Mouse (Mus musculus): Measurements from ENCODE around the gene Ugt1a2.

Ugt1a2 gene

GRCm38 (mm10) chr1:88256886-88257663, 56.7 kb downstream of the Ugt1a2 start:
- no peak for DNase-seq (ENCODE audit: low spot score)

GRCm38 (mm10) chr1:88257681-88258080, 57.3 kb downstream of the Ugt1a2 start:
- DNase-seq (ENCODE audit: low spot score): no peak

DNA sequence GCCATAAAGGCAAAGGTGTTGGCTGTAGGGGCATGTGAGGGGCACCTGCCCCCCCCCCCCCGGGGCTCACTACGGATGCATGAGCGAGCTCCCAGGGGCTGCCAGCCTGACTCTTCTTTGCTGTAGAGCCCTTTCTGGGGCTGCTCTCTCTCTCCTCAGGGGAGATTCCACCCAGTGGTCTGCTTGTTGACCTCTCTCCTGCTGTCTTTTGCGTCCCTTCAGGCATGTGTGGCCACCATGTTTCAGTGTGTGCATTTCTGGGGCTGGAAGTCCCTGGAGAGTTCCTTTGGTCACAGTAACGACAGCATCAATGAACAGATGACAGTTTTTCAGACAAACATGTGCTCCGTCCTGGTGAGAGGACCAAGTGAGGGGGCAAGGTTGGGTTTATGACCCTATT, 58.0 kb downstream of the Ugt1a2 start:
- DNase-seq (ENCODE audit: low spot score): no peak

DNA sequence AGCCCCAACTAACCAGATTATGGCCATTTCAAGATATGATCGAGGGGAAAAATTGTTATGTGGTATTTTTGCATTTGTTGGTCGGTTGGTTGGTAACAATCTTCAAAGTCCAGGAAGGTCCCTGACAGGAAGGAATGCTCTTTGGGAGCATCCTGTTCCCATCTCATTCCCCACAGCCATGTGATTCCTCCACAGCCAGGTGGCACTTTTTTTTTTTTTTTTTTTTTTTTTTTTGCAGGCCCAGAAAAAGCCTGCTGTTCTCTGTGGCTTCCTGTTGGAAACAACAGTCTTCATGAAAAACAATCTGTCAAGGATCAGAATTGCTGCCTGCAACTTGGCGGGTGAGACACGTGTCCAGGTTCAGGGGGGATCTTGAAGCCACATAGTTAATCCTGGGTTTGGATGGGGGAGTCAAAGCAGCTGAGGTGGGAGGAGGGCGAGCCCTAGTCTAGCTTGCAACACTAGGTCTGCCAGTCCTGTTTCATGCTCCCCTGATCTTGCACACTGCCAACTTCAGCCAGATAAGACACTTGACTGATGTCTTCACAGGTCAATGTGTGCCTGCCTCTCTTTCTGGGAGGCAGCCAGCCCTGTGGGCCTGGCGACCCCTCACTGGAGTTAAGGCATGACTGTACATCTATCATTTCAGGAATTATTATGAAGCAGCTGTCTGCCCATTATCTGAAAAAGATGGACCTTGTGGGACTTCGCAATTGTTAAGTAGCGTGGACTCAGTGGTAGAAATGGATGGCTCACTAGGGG, 58.7 kb downstream of the Ugt1a2 start:
- DNase-seq (ENCODE audit: low spot score): no peak

GRCm38 (mm10) chr1:88259643-88260024, 59.2 kb downstream of the Ugt1a2 start:
- DNase-seq (ENCODE audit: low spot score): no peak

- DNase-seq (ENCODE audit: low spot score): peak; percentile 77
These were observed 59.7 kb downstream of the Ugt1a2 start for GRCm38 (mm10) chr1:88260114-88260513.

- no peak for DNase-seq (ENCODE audit: low spot score)
These were observed 60.4 kb downstream of the Ugt1a2 start for GRCm38 (mm10) chr1:88260604-88261377.

DNA sequence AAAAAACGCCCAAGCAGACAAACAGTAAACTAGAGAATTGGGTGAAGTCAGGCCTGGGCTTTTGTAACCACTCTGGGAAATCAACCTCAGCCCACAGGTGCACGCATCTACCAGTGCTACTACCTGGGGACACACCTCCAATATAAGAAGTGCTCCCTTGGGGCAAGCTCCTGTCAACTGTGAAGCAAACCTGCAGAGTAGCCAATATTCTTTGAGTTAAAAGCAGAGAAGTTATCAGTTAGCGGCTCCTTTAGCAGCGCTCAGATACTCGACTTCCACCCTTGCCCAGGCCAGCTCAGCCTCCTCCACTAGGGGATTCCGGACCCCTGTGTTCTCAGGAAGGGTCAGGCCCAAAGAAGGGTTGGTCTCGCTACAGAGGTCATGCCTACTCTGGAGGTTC, 61.3 kb downstream of the Ugt1a2 start:
- DNase-seq (ENCODE audit: low spot score): no peak

GRCm38 (mm10) chr1:88262255-88262654, 61.9 kb downstream of the Ugt1a2 start:
- DNase-seq (ENCODE audit: low spot score): peak; percentile 96

DNA sequence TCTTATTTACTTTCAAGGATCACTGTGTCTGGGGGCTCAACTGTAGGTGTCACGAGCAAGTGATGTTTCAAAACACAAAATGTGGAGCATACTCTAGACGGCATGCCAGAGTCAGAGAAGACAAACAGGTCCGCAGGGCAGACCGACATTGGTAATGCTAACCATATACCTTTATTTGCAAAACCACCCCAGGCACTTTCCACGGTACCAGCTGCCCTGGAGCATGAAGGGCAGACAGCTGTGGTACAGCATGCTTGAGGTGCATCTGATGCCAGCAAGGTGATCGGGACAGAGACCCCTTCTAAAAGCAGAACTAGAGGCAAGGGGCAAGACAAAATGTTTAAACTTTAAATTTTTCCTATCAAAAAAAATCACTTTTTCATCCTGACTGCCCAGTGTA, 62.6 kb downstream of the Ugt1a2 start:
- DNase-seq (ENCODE audit: low spot score): no peak

DNA sequence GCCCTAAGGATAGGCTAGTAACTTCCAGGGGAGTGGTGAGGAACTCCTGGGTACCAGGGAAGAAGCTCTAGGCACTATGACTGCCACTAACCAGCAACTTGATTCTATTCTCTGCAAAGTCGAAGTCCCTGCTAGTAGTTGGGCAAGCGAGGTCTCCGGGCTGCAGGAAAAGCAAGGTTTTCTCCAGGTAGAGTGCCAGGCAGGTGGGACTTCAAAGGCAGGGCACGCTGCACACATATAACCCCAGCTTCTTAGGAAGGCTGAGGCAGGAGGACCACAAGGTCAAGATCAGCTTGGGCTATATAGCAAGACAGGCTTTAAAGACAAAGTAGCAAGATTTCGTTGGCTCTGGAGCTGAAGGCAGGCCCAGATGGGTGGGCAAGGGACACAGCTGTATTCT, 63.4 kb downstream of the Ugt1a2 start:
- no peak for DNase-seq (ENCODE audit: low spot score)

- no peak for DNase-seq (ENCODE audit: low spot score)
These were observed 64.0 kb downstream of the Ugt1a2 start for GRCm38 (mm10) chr1:88264237-88264868.

GRCm38 (mm10) chr1:88264869-88265240, 64.5 kb downstream of the Ugt1a2 start:
- peak; percentile 87 for DNase-seq (ENCODE audit: low spot score)

- no peak for DNase-seq (ENCODE audit: low spot score)
These were observed 65.7 kb downstream of the Ugt1a2 start for GRCm38 (mm10) chr1:88266123-88266522.

- DNase-seq (ENCODE audit: low spot score): no peak
These were observed 67.1 kb downstream of the Ugt1a2 start for GRCm38 (mm10) chr1:88267489-88267888.

DNA sequence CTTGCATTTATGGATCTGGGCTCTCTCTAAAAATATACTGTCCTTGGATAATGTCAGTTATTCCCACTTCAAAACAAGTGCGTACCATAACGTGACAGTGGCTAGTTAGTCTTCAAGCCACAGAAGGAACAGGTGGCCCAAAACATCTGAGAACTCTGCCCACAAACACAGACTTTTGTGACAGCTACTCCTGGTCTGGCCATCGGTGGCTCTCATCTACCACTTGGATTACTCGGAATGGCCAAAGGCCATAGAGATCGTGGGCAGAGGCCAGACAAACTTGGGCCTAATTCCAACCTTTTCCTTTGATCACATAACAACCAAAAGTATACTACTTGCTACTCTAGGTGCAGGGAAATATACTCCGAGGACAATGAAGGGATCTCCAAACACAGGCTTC, 67.7 kb downstream of the Ugt1a2 start:
- DNase-seq (ENCODE audit: low spot score): no peak
